Mouse (Mus musculus) hindbrain, embryonic 11.5 days (tissue): ENCODE results near the gene Twf2. TPM values are rescaled to one million over a fixed set of nuclear protein-coding genes. Genes with fewer than 3 reads are reported as not detected.

Experiments
- ATAC-seq: fragments of 200-750 bp; cut with Nextera tagmentation; 2 replicates; pipeline ENCODE4 v1.8.0; 2017; ENCODE audit warnings: mild to moderate bottlenecking, moderate TSS enrichment, moderate library complexity; ENCODE audit not compliant: low FRiP score
- DNase-seq: peaks from one replicate; pipeline ENCODE4 v3.0.0-alpha.2; 2015; ENCODE audit warnings: low spot score
- H3K27ac ChIP-seq: fragments of 300-500 bp; sonication (generic); 2 replicates; pipeline ENCODE4 v1.5.1; 2014; ENCODE audit warnings: mild to moderate bottlenecking, low read depth, low read length
- H3K27me3 ChIP-seq: fragments of 300-500 bp; sonication (generic); 2 replicates; pipeline ENCODE4 v1.6.1; 2014; ENCODE audit warnings: mild to moderate bottlenecking, low read length, moderate library complexity, mixed read lengths; ENCODE audit not compliant: control insufficient read depth, insufficient read depth
- H3K36me3 ChIP-seq: fragments of 300-500 bp; sonication (generic); 2 replicates; pipeline ENCODE4 v1.6.1; 2014; ENCODE audit warnings: mild to moderate bottlenecking, low read length, moderate library complexity, mixed read lengths; ENCODE audit not compliant: control insufficient read depth, insufficient read depth
- H3K4me1 ChIP-seq: fragments of 300-500 bp; sonication (generic); replicated peaks from 2 replicates; pipeline ENCODE4 v1.6.1; 2014; ENCODE audit warnings: low read length, mixed read lengths; ENCODE audit not compliant: control insufficient read depth, insufficient read depth
- H3K4me2 ChIP-seq: fragments of 300-500 bp; sonication (generic); replicated peaks from 2 replicates; pipeline ENCODE4 v1.6.1; 2014; ENCODE audit warnings: mild to moderate bottlenecking, low read depth, low read length
- H3K4me3 ChIP-seq: fragments of 300-500 bp; sonication (generic); 2 replicates; pipeline ENCODE4 v1.5.1; 2014; ENCODE audit warnings: low read depth, low read length
- H3K9ac ChIP-seq: fragments of 300-500 bp; sonication (generic); 2 replicates; pipeline ENCODE4 v1.6.1; 2014; ENCODE audit warnings: low read depth, low read length
- H3K9me3 ChIP-seq: fragments of 300-500 bp; sonication (generic); 2 replicates; pipeline ENCODE4 v1.6.1; 2016; ENCODE audit warnings: low read length; ENCODE audit not compliant: control insufficient read depth
- WGBS: fragments of 180-500 bp; shearing (Covaris S2); extraction: QIAGEN DNeasy Blood & Tissue Kit; methylation state at CpG from one replicate; pipeline ENCODE4 v1.1.7; 2014; 5-methylcytosine and 5-hydroxymethylcytosine counted together
- polyA plus RNA-seq: library from polyadenylated mRNA; unstranded; fragments of >200 nt; fragmentation: Nextera tagmentation; extraction: Ambion mirVana; gene quantifications from 2 replicates; pipeline ENCODE4 v1.2.1, GENCODE M21; 2014

The Twf2 gene
- polyA plus RNA-seq, 1 experiment from 2014 or later = 59.6 TPM

DNA sequence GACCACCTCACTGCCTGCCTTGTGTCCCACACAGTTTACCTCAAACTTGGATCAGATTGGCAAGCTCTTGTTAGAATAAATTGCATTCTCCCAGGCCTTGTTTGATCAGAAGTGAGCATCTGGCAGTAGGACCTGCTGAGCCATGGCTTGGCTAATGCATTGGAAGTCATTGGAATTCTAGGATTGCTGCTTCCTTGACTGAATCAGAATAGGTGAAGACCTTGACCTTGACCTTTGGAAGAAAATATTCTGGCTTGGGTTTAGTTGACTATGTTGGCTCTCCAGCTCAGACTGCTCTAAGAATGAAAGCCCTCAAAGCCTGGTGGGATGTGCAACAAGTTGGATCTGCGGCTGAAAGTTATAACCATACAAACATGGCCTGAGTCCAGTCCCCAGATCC, 11.6 kb upstream of the Twf2 start:
- 90% methylated on average over 1 of the region's 1 CpGs for WGBS
- Histone ChIP-seq H3K4me3 (no peak overlapping the region), H3K9me3 (no peaks in the 10 kb centered on the region), H3K27me3 (no peaks in the 10 kb centered on the region), H3K4me2 (no peak overlapping the region), H3K9ac (no peak overlapping the region), H3K4me1 (no peaks in the 10 kb centered on the region), H3K27ac (no peak overlapping the region), H3K36me3 (peaks cover 24% of the 10 kb centered on the region; the same call in 1 of the 2 replicates)
- DNase-seq = no peak
- ATAC-seq = no peak

DNA sequence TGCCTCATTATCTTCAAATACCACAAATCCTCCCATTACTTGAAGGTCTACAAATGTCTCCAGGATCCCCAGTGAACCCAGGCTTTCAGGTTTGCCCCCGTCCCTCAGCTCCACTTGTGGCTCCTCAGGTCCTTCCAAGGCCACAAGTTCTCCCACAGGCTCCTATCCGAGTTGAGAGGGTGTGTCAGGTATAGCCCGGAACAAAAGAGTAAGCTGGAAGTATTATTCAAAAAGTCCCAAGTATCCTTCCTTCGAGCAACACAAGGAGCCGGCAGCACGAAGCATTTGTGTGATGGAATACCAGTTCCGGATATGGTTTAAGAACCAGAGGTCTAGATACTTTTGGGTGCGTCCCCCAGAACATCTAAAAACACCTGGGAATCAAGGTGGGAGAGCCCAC, 10.9 kb upstream of the Twf2 start:
- H3K9ac ChIP-seq = no peak overlapping the region
- no peaks in the 10 kb centered on the region for H3K27me3 ChIP-seq
- ATAC-seq (no peak), DNase-seq (no peak)
- H3K27ac ChIP-seq = no peak overlapping the region
- H3K4me1 ChIP-seq = no peaks in the 10 kb centered on the region
- no peak overlapping the region for H3K4me3 ChIP-seq
- no peaks in the 10 kb centered on the region for H3K9me3 ChIP-seq
- WGBS = 93% methylated on average over 8 of the region's 8 CpGs
- no peak overlapping the region for H3K4me2 ChIP-seq
- H3K36me3 ChIP-seq = peaks cover 20% of the 10 kb centered on the region; the same call in 1 of the 2 replicates

DNA sequence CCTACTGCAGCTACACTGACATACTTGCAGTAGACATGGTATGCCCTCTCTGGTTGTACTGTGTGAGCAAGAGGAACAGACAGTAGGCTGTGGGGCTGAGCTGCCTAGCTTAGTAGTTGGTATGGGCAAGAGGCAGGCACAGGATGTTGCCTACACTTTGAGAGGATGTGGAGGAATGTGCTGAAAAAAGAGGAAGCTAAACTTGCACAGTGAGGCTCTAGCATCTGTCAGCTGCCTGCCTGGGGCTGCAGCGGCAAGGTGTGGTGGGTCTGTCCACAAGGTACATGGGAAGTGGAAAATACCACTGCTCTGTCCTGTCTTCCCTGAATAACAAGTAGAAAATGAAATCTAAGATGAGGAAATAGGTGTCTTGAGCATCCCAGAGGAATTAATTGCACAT, 9.9 kb upstream of the Twf2 start:
- no peak for DNase-seq
- 89% methylated on average over 1 of the region's 1 CpGs for WGBS
- Histone ChIP-seq H3K4me2 (no peak overlapping the region), H3K9me3 (no peaks in the 10 kb centered on the region), H3K27ac (no peak overlapping the region), H3K4me3 (no peak overlapping the region), H3K4me1 (no peaks in the 10 kb centered on the region), H3K36me3 (peaks cover 15% of the 10 kb centered on the region; the same call in 1 of the 2 replicates), H3K27me3 (no peaks in the 10 kb centered on the region), H3K9ac (no peak overlapping the region)
- no peak for ATAC-seq

DNA sequence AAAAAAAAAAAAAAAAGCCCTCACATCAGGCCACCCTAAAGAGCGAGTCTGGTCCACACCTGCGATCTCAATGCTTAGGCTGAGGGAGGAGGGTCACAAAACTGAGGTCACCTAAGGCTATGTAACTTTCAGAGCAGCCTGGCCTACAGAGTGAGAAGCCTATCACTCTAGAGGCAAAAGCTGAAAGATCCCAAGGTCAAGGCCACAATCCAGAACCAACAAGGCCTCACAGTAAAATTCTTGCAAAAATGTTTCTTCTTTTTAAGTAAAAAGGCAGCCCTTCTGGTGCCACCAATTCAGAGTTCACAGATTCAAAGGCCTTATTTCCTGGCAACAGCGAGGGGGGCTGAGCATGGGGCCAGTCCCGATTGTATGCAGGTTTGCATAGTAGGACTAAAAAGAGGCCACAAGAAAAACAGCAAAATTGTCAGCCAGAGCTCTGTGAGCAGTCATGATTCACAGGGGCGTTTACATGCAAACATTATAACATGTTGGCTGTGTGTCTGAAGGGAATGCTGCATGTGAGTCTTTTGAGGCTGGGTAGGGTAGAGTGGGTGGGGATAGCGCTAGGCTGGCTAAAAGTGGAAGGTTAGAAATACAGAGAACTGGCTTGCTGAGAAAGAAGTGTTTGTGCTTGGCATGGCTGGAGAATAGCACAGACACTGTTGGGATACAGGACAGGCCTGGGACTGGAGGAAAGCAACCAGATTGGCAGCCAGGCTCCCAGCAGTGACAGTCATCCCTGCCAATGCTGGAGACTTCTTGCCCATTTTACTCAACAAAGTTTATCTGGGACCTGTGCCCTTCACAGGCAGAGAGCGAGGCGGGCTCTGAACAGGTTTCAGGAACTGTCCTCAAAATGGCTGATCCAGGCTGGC, 8.7 kb upstream of the Twf2 start:
- no peaks in the 10 kb centered on the region for H3K27me3 ChIP-seq
- ATAC-seq (no peak), DNase-seq (no peak)
- no peaks in the 10 kb centered on the region for H3K9me3 ChIP-seq
- H3K36me3 ChIP-seq = peaks cover 7% of the 10 kb centered on the region; the same call in 1 of the 2 replicates
- H3K4me3 ChIP-seq = no peak overlapping the region
- 93% methylated on average over 8 of the region's 8 CpGs for WGBS
- no peak overlapping the region for H3K9ac ChIP-seq
- no peak overlapping the region for H3K27ac ChIP-seq
- H3K4me2 ChIP-seq = no peak overlapping the region
- H3K4me1 ChIP-seq = no peaks in the 10 kb centered on the region; the same call in 1 of the 2 replicates

DNA sequence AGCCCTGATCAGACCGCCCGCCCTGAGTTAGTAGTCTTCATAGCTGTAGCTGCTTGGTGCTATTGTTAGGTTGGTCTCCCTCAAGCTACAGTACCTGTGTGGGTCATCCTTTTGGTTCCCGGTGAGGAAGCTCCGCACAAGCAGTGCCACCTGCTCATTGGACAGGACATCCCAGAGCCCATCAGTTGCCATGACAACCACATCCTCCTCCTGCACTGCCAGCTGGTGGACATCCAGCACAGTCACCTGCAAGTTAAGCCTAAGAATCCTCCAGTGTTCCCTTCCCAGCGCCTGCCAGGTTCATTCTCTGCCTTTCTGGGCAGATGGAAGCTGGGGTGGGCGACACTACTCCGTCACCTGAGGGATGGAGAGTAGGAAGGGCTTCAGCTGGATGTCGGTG, 7.2 kb upstream of the Twf2 start:
- ATAC-seq = no peak
- 83% methylated on average over 8 of the region's 8 CpGs for WGBS
- Histone ChIP-seq H3K27me3 (no peaks in the 10 kb centered on the region), H3K27ac (no peak overlapping the region), H3K4me3 (no peak overlapping the region), H3K4me1 (no peaks in the 10 kb centered on the region; the same call in 1 of the 2 replicates), H3K9me3 (no peaks in the 10 kb centered on the region), H3K36me3 (0 out of 2 replicates have a peak, but pooled peaks cover 3% of the 10 kb centered on the region), H3K4me2 (no peak overlapping the region), H3K9ac (no peak overlapping the region)
- DNase-seq = no peak

DNA sequence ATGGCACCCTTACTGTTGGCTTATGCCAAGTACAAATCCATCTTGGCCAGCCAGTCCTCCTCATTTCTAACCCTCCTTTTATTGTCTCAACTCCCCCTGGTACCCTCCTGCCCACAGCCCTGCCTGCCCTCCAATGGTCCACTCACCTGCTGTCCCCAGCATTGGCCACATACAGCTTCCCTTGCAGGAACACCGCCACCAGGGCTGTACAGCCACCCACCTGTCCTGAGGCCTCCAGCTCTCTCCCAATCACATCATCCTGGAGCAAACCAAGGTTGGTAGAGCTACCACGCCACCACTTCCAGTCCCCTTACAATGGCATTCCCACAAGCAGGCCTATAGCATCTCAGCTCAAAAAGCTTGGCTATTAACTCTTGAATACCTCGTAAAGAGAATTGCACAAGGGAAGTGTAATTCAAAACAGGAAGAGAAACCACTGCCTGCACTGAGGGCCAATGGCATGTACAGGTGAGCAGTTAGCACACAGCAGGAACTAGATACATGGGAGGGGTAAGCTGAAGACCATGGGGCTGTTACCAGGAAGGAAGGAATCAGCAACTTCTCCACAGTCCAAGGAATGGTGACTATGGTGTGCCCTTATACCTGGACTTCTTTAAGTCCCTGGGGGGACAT, 5.7 kb upstream of the Twf2 start:
- Histone ChIP-seq H3K4me3 (no peak overlapping the region), H3K9me3 (no peaks in the 10 kb centered on the region), H3K4me2 (no peak overlapping the region), H3K27ac (no peak overlapping the region), H3K27me3 (no peaks in the 10 kb centered on the region), H3K9ac (no peak overlapping the region), H3K4me1 (no peaks in the 10 kb centered on the region; the same call in none of the 2 replicates), H3K36me3 (0 out of 2 replicates have a peak, but pooled peaks cover 3% of the 10 kb centered on the region)
- ATAC-seq (no peak), DNase-seq (no peak)
- 92% methylated on average over 3 of the region's 3 CpGs for WGBS

DNA sequence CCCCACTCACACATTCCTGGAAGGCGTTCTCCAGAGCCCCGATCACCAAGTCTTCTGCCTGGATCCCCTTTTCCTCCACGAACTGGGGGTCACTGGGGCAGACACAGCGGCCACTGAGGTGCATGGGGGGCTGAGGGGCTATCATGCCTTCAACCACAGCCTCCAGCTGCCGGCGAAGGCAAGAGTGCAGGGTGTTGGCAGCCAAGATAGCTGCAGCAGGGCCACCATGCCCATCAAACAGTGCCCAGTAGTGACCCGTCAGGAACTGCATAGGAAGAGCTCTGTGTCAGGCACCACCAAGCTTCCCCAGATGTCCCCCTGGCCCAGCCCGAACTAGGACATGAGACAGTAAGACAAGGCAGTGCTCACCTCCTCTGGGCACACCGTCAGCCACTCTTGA, 5.2 kb upstream of the Twf2 start:
- ATAC-seq (no peak), DNase-seq (no peak)
- no peak overlapping the region for H3K9ac ChIP-seq
- no peaks in the 10 kb centered on the region; the same call in none of the 2 replicates for H3K4me1 ChIP-seq
- WGBS = 92% methylated on average over 9 of the region's 9 CpGs
- no peaks in the 10 kb centered on the region for H3K27me3 ChIP-seq
- no peaks in the 10 kb centered on the region for H3K9me3 ChIP-seq
- no peak overlapping the region for H3K4me3 ChIP-seq
- H3K36me3 ChIP-seq = 0 out of 2 replicates have a peak, but pooled peaks cover 3% of the 10 kb centered on the region
- no peak overlapping the region for H3K27ac ChIP-seq
- no peak overlapping the region for H3K4me2 ChIP-seq

DNA sequence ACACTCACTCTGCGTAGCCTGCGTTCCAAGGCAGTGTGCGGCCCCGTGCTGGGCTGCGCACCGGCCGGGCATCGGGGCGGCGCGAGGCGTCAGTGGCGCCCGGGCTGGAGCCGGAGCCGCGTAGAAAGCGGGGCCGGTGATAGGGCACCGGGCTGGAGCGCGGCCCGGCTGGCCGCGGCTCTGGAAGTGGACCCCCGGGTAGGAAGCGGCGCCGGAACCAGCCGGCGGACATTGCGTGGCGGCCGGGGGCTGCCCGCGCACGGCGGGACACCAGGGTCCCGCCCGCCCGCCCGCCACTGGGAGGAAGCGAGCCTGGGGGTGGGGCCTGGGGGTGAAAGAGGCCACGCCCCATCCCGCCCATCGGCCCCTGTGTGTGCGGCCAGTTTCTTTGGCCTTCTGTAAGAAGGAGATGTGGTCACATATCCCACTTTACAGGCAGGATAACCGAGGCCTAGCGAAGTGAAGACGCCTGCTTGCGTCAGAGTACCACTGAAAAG, 3.9 kb upstream of the Twf2 start:
- peak overlapping the region; percentile 74 for H3K9ac ChIP-seq
- H3K36me3 ChIP-seq = no peaks in the 10 kb centered on the region
- no peaks in the 10 kb centered on the region for H3K27me3 ChIP-seq
- peak overlapping the region; percentile 56 for H3K4me3 ChIP-seq
- H3K27ac ChIP-seq = no peak overlapping the region
- WGBS = under 1% methylated on average over 36 of the region's 51 CpGs
- DNase-seq (peak; percentile 81), ATAC-seq (peak; percentile 67)
- peaks cover 4% of the 10 kb centered on the region for H3K4me1 ChIP-seq
- H3K4me2 ChIP-seq = peak overlapping the region; percentile 51
- no peaks in the 10 kb centered on the region for H3K9me3 ChIP-seq
